Mouse (Mus musculus) kidney, adult 8-10 months (tissue): ENCODE data around the gene Iqck.

Experiments used
- DNase-seq, 2 experiments: peaks; one replicate each; pipeline ENCODE4 v3.0.0; 2022

Iqck gene

GRCm38 (mm10) chr7:118855171-118855876, at the start of gene Iqck:
TSS of gene Iqck (plus strand) at chr7:118855752.
- DNase-seq = peak; percentile 82 to 90

- no peak for DNase-seq
These were observed 48.7 kb upstream of the Iqck start for GRCm38 (mm10) chr7:118806631-118807411.

- DNase-seq = peak in 1 of 2 experiments; percentile 20
These were observed 47.7 kb upstream of the Iqck start for GRCm38 (mm10) chr7:118807899-118808298.

- peak; percentile 29 to 32 for DNase-seq
These were observed 44.0 kb upstream of the Iqck start for GRCm38 (mm10) chr7:118811407-118812106.

GRCm38 (mm10) chr7:118813592-118813991, 42.0 kb upstream of the Iqck start:
- DNase-seq = no peak

GRCm38 (mm10) chr7:118816275-118816674, 39.3 kb upstream of the Iqck start:
- DNase-seq = peak; percentile 31 to 42

- no peak for DNase-seq
These were observed 37.8 kb upstream of the Iqck start for GRCm38 (mm10) chr7:118817741-118818140.

- DNase-seq = no peak
These were observed 35.9 kb upstream of the Iqck start for GRCm38 (mm10) chr7:118819666-118820065.

- DNase-seq = no peak
These were observed 34.2 kb upstream of the Iqck start for GRCm38 (mm10) chr7:118821356-118821755.

- DNase-seq = no peak
These were observed 33.5 kb upstream of the Iqck start for GRCm38 (mm10) chr7:118821887-118822556.

GRCm38 (mm10) chr7:118824451-118824850, 31.1 kb upstream of the Iqck start:
- no peak for DNase-seq

- no peak for DNase-seq
These were observed 27.6 kb upstream of the Iqck start for GRCm38 (mm10) chr7:118827975-118828416.

- DNase-seq = no peak
These were observed 17.7 kb upstream of the Iqck start for GRCm38 (mm10) chr7:118837901-118838300.

- no peak for DNase-seq
These were observed 14.4 kb upstream of the Iqck start for GRCm38 (mm10) chr7:118841030-118841745.

- no peak for DNase-seq
These were observed 13.8 kb upstream of the Iqck start for GRCm38 (mm10) chr7:118841796-118842195.

GRCm38 (mm10) chr7:118842938-118843337, 12.6 kb upstream of the Iqck start:
- no peak for DNase-seq

- no peak for DNase-seq
These were observed 10.4 kb upstream of the Iqck start for GRCm38 (mm10) chr7:118845141-118845540.

GRCm38 (mm10) chr7:118846329-118846728, 9.2 kb upstream of the Iqck start:
- DNase-seq = no peak

- peak; percentile 73 to 83 for DNase-seq
These were observed 6.8 kb upstream of the Iqck start for GRCm38 (mm10) chr7:118848796-118849195.

GRCm38 (mm10) chr7:118849543-118850250, 5.9 kb upstream of the Iqck start:
- no peak for DNase-seq

GRCm38 (mm10) chr7:118850676-118851290, 4.8 kb upstream of the Iqck start:
- no peak for DNase-seq
